Mouse (Mus musculus) midbrain, embryonic 14.5 days (tissue): ENCODE results near the gene Carns1. TPM values are rescaled to one million over a fixed set of nuclear protein-coding genes. Genes with fewer than 3 reads are reported as not detected.

Experiments
- ATAC-seq: fragments of 200-750 bp; cut with Nextera tagmentation; 2 replicates; pipeline ENCODE4 v1.8.0; 2017; ENCODE audit warnings: moderate number of reproducible peaks, moderate library complexity; ENCODE audit not compliant: low FRiP score, low TSS enrichment
- DNase-seq: peaks from one replicate; pipeline ENCODE4 v3.0.0-alpha.2; 2015
- H3K27ac ChIP-seq: fragments of 300-500 bp; sonication (generic); replicated peaks from 2 replicates; pipeline ENCODE4 v1.5.1; 2014; ENCODE audit warnings: mild to moderate bottlenecking, low read depth, low read length, moderate library complexity
- H3K27me3 ChIP-seq: fragments of 300-500 bp; sonication (generic); 2 replicates; pipeline ENCODE4 v1.6.1; 2014; ENCODE audit warnings: low read length, control low read depth, mixed read lengths; ENCODE audit not compliant: control insufficient read depth, insufficient read depth
- H3K36me3 ChIP-seq: fragments of 300-500 bp; sonication (generic); 2 replicates; pipeline ENCODE4 v1.6.1; 2014; ENCODE audit warnings: low read length, control low read depth; ENCODE audit not compliant: control insufficient read depth, insufficient read depth
- H3K4me1 ChIP-seq: fragments of 300-500 bp; sonication (generic); 2 replicates; pipeline ENCODE4 v1.6.1; 2014; ENCODE audit warnings: mild to moderate bottlenecking, antibody characterized with exemption, low read length, control low read depth; ENCODE audit not compliant: control insufficient read depth, insufficient read depth
- H3K4me2 ChIP-seq: fragments of 300-500 bp; sonication (generic); 2 replicates; pipeline ENCODE4 v1.6.1; 2014; ENCODE audit warnings: mild to moderate bottlenecking, low read length, moderate library complexity
- H3K4me3 ChIP-seq: fragments of 300-500 bp; sonication (generic); replicated peaks from 2 replicates; pipeline ENCODE4 v1.5.1; 2014; ENCODE audit warnings: low read depth, low read length
- H3K9ac ChIP-seq: fragments of 300-500 bp; sonication (generic); replicated peaks from 2 replicates; pipeline ENCODE4 v1.6.1; 2014; ENCODE audit warnings: mild to moderate bottlenecking, low read length, moderate library complexity
- H3K9me3 ChIP-seq: fragments of 300-500 bp; sonication (generic); 2 replicates; pipeline ENCODE4 v1.6.1; 2016; ENCODE audit warnings: low read length, control low read depth, mixed read lengths; ENCODE audit not compliant: control insufficient read depth
- WGBS: fragments of 180-500 bp; shearing (Covaris S2); extraction: QIAGEN DNeasy Blood & Tissue Kit; methylation state at CpG from one replicate; pipeline ENCODE4 v1.1.7; 2014; 5-methylcytosine and 5-hydroxymethylcytosine counted together
- polyA plus RNA-seq: library from polyadenylated mRNA; unstranded; fragments of >200 nt; fragmentation: Nextera tagmentation; extraction: Ambion mirVana; gene quantifications from 2 replicates; pipeline ENCODE4 v1.2.1, GENCODE M21; 2014

Gene Carns1
- polyA plus RNA-seq, 1 experiment from 2014 or later = 6.0 TPM

DNA sequence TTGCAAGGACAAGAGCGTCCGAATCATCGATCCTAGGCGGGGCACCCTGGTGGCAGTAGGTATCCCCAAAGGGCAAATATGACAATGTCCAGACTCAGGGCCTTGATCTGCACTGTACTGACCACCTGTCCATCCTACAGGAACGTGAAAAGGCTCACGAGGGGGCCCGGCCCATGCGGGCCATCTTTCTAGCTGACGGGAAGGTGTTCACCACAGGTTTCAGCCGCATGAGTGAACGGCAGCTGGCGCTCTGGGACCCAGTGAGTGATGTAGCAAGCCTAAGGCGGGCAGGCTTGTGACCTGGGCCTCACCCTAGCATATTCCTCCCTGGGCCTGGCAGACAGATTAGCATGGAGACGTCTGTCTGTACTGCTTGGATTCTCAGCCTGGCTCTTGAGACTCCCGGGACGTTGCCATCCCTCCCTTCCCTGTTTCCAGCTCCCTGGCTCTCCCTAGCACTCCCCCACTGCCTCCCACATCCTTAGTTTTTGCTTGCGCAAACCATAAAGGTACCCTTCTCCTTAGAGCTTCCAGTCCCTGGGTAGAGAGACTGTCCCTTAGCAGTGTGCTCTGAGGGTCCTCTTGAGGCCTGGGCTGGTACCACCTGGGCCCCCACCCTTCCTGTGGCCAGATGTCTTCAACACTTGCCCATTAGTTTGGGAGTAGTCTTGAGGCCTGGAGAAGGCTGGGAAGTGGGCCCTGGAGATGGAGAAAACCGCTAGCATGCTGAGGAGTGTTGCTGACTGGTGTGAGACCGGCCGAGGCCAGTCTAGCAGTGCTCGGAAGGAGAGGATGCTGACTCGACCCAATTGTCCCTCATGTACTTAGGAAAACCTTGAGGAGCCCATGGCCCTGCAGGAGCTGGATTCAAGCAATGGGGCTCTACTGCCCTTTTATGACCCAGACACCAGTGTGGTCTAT, 24.5 kb downstream of the Carns1 start:
- DNase-seq (no peak), ATAC-seq (no peak)
- WGBS = 91% methylated on average over 22 of the region's 22 CpGs
- Histone ChIP-seq H3K27ac (no peak overlapping the region), H3K36me3 (peaks cover 39% of the 10 kb centered on the region), H3K4me1 (peaks cover 15% of the 10 kb centered on the region; the same call in 1 of the 2 replicates), H3K4me2 (no peak overlapping the region), H3K9me3 (0 out of 2 replicates have a peak, but pooled peaks cover 2% of the 10 kb centered on the region), H3K27me3 (no peaks in the 10 kb centered on the region), H3K9ac (no peak overlapping the region), H3K4me3 (no peak overlapping the region)

DNA sequence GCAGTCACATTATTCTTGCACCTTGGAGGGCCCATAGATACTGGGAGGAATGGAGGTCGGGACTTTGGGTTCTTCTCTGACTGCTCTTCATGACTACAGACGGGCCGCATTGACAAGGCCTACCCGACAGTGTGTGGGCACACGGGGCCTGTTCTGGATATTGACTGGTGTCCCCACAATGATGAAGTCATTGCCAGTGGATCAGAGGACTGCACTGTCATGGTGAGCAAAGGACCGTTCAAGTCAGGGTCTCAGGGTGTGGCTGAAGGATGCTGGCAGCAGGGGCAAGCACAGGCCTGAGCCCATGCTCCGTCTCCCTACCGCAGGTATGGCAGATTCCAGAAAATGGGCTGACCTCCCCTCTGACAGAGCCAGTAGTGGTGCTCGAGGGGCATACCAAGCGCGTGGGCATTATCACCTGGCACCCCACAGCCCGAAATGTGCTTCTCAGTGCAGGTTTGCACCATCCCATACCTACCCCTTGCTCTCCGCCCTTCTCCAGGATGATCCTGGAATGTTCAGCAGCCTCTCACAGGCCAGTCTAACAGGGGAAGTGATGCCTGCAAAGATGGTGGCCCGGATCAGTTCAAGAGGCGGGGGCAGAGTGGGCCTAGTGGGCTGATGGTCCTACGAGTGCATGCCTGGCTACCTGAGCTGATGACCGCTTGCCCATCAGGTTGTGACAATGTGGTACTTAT, 25.4 kb downstream of the Carns1 start:
- DNase-seq (no peak), ATAC-seq (no peak)
- 0 out of 2 replicates have a peak overlapping the region, but pooled peaks have one; percentile 2 for H3K4me3 ChIP-seq
- 0 out of 2 replicates have a peak, but pooled peaks cover 4% of the 10 kb centered on the region for H3K9me3 ChIP-seq
- no peaks in the 10 kb centered on the region for H3K27me3 ChIP-seq
- no peak overlapping the region for H3K9ac ChIP-seq
- 95% methylated on average over 17 of the region's 17 CpGs for WGBS
- peak overlapping the region; percentile 86; the same call in 1 of the 2 replicates for H3K4me2 ChIP-seq
- peaks cover 15% of the 10 kb centered on the region; the same call in 1 of the 2 replicates for H3K4me1 ChIP-seq
- H3K36me3 ChIP-seq = peaks cover 32% of the 10 kb centered on the region
- H3K27ac ChIP-seq = no peak overlapping the region

DNA sequence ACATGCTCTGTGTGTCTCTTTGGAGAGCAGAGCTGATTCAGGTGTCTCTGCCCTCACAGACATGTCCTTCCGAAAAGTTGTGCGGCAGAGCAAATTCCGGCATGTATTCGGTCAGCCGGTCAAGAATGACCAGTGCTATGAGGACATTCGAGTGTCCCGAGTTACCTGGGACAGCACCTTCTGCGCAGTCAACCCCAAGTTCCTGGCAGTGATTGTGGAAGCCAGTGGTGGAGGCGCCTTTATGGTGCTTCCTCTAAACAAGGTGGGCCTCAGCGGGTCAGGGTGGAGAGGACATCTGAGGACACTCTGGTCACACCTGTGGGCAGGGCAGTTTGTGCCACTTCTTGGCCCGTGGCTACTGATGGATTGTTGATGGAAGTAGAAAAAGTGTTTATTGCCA, 26.0 kb downstream of the Carns1 start:
- H3K4me1 ChIP-seq = peaks cover 15% of the 10 kb centered on the region; the same call in 1 of the 2 replicates
- H3K9ac ChIP-seq = peak overlapping the region; percentile 81
- peaks cover 32% of the 10 kb centered on the region for H3K36me3 ChIP-seq
- H3K4me3 ChIP-seq = peak overlapping the region; percentile 80
- 0 out of 2 replicates have a peak, but pooled peaks cover 4% of the 10 kb centered on the region for H3K9me3 ChIP-seq
- DNase-seq (no peak), ATAC-seq (no peak)
- H3K27ac ChIP-seq = no peak overlapping the region
- H3K27me3 ChIP-seq = no peaks in the 10 kb centered on the region
- peak overlapping the region; percentile 86 for H3K4me2 ChIP-seq
- 90% methylated on average over 11 of the region's 11 CpGs for WGBS

DNA sequence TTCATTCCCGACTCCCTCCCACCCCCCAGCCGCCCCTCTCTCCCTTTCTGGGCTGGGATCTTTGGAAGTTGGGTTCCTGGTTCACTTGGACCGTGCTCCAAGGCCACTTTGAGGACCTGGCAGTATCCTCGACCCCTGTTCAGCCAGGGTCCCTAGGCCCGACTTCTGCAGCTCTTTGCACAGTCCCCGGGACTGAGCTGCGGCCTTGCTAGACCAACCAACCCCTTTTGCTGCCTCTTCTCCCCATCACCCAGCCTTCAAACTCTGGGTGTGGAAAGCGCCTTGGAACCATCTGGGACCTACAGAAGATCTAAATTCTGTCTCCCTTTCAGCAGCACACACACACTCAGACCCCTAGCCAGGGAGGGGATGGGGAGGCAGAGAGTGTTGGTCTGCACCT, 26.5 kb downstream of the Carns1 start:
- 3% methylated on average over 8 of the region's 8 CpGs for WGBS
- Histone ChIP-seq H3K9ac (peak overlapping the region; percentile 81), H3K36me3 (peaks cover 30% of the 10 kb centered on the region), H3K9me3 (0 out of 2 replicates have a peak, but pooled peaks cover 4% of the 10 kb centered on the region), H3K4me3 (peak overlapping the region; percentile 80), H3K27me3 (no peaks in the 10 kb centered on the region), H3K27ac (peak overlapping the region; percentile 64), H3K4me2 (peak overlapping the region; percentile 86), H3K4me1 (peaks cover 15% of the 10 kb centered on the region; the same call in 1 of the 2 replicates)
- ATAC-seq (no peak), DNase-seq (no peak)

DNA sequence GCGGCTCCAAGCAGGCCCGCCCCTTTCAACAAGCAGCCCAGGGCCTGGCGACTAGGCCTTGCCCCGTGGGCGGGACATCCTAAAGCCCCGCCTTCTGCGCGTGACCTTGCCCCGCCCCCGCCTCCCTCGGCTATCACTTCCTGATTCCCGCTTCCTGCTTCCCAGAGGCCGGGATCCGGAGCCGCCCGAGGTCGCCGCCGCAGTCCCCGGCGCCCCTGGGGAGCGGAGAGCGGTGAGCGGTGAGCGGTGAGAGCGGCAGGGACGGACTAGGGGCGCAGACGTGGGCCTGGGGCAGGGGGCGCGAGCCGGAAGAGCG, 26.8 kb downstream of the Carns1 start, which contains the start of gene Coro1b:
Gene Coro1b, plus strand, starts transcription at position 129 of the 316 bp plus-strand sequence.
- Histone ChIP-seq H3K9me3 (0 out of 2 replicates have a peak, but pooled peaks cover 4% of the 10 kb centered on the region), H3K9ac (peak within 1 kb of the TSS; percentile 81), H3K4me3 (peak within 1 kb of the TSS; percentile 80), H3K36me3 (peaks cover 26% of the 10 kb centered on the region), H3K4me2 (peak within 1 kb of the TSS; percentile 86), H3K4me1 (peaks cover 15% of the 10 kb centered on the region; the same call in 1 of the 2 replicates), H3K27ac (peak within 1 kb of the TSS; percentile 64), H3K27me3 (no peaks in the 10 kb centered on the region)
- ATAC-seq (peak; percentile 92), DNase-seq (peak; percentile 95)
- WGBS = under 1% methylated on average over 30 of the region's 33 CpGs

DNA sequence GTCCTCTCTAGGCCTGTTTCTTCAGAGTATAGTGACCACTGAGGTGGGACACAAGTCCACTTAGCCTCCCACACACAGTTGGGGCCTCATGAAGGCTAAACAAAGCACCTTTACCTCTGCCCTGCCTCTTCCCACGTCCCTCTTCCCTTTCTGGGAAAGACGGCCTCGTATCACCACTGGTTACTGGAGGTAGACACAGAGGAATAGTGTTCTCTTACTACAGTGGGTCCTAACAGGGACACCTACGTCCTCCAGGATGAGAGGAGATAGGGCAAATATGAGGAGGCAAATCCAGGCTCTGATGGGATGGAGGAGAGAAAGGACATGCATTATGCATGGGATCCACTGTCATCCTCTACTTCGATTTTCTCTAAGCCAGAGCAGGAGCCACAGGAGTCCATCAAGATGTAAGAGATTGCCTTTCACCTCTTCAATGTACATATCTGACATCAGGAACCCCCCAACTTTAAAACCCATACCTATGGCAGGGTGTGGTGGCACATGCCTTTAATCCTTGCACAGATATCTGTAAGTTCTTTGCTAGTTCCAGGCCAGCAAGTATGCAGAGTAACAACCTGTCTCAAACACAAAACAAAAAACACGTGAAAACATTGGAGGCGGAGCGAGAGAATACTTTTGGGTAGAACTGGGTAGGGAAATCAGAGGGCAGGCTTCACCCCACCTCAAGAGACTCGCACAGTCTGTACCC, 27.3 kb downstream of the Carns1 start:
- Histone ChIP-seq H3K4me1 (peaks cover 15% of the 10 kb centered on the region; the same call in 1 of the 2 replicates), H3K4me3 (peak overlapping the region; percentile 80), H3K4me2 (peak overlapping the region; percentile 86), H3K27me3 (no peaks in the 10 kb centered on the region), H3K27ac (peak overlapping the region; percentile 64; the same call in 1 of the 2 replicates), H3K9ac (peak overlapping the region; percentile 81), H3K9me3 (0 out of 2 replicates have a peak, but pooled peaks cover 4% of the 10 kb centered on the region), H3K36me3 (peaks cover 25% of the 10 kb centered on the region)
- 27% methylated on average over 9 of the region's 9 CpGs for WGBS
- DNase-seq (no peak), ATAC-seq (peak; percentile 49)

DNA sequence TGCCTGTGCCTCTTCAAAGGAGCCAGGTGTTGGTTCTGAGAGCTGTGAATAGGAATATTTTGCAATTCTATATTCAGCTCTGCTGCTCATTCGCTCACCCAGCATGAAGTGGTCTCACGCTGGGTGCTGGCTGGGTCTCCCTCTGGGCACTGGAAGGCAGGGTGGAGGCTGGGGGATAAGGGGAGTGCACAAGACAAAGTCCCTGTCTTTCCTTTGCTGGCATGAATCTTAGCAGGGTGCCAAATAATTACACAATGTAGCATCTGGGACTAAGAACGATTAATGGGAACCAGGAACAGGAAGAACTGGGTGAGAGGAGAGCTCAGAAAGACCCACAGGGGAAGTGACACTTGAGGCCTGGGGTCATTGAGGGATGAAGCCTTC, 28.3 kb downstream of the Carns1 start:
- WGBS = 43% methylated on average over 3 of the region's 3 CpGs
- H3K27ac ChIP-seq = no peak overlapping the region

More for the DNA sequence above, 28.3 kb downstream of the Carns1 start:
- no peak overlapping the region for H3K4me3 ChIP-seq
- H3K36me3 ChIP-seq = peaks cover 19% of the 10 kb centered on the region
- no peaks in the 10 kb centered on the region for H3K27me3 ChIP-seq
- no peak overlapping the region for H3K9ac ChIP-seq
- ATAC-seq = no peak
- H3K4me1 ChIP-seq = peaks cover 15% of the 10 kb centered on the region; the same call in 1 of the 2 replicates
- 0 out of 2 replicates have a peak, but pooled peaks cover 4% of the 10 kb centered on the region for H3K9me3 ChIP-seq
- no peak overlapping the region for H3K4me2 ChIP-seq
- DNase-seq = no peak
